Mouse (Mus musculus) heart, postnatal 4 days (tissue): ENCODE measurements around the gene Robo2. TPM values are rescaled to one million over a fixed set of nuclear protein-coding genes. Genes with fewer than 3 reads are reported as not detected.
A peak's percentile ranks its signal among the peaks of the same experiment; 100 is the strongest.

Source experiments
- DNase-seq: peaks from one replicate; pipeline ENCODE4 v3.0.0; 2021
- total RNA-seq, 2 experiments: library from RNA; stranded (reverse); gene quantifications; 2 replicates each; pipeline ENCODE4 v1.2.3; 2021

Robo2 gene
- total RNA-seq, 2 experiments from 2014 or later: 4.1 to 4.7 TPM

DNA sequence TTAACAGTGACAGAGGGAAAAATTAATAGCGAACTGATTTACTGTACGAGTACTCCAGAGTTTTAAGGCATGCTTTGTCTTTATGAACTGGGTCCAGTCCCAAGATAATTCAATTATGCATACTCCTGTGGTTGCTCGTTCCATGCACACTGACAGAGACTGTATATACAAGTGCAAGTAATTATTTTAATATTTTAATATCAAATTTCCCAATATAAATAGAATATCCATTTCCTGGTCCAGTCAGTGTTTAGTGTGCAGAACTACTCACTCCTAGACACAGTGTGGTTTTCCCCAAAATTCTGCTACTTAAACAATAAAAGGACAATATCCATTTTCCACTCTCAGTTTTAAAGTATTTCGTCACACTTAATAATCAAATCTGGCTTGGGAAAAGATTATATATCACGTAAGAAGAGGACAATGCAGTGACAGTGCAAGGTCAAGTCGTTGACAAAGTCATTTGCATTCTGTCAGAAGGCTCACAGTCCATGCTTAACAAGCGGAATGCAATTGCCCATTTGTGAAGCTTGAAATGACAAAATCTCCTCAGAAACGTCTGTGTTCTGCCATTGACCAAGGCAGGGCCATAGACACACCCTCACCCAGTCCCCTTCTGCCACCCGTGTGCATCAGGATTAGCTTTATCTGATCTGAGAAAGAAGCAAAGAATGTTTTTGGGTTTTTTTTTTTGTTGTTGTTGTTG is 89.8 kb downstream of the Robo2 start:
- DNase-seq: no peak

DNA sequence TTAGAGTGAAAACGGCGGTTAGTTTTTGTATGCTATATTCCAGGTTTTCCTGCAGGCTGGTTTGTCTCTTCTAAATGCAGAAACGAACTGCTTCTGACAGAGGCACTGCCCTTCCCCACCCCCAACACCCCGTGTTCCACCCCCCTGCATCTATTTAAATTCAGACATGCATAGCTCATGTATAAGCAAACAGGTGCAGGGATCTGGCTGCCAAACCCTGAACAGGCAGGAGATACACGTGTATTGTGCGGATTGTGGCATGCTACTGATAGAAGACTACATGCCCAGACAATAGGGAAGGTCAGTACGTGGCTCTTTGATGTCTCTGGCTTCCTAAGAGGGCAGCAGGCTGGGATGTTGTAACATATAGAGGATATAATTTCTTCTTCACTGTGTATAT is 95.5 kb downstream of the Robo2 start:
- DNase-seq: no peak

DNA sequence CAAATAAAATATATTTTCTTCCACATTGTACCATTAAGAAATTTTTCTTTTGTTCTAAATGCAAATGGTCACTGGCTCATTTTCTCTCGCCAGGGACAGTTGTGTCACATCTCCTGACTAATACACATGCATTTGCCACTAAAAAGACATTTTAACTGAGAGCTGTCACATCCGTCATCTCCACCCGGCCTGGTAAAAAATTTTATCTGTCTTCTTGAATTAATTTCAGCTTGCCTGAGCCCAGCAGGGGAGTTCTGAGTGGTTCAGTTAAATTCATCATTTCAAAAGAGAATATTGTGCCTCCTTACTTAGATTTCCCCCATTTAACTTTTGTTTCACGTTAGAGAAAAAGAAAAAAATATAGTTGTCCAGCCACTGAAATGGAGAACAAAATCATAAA is 98.4 kb downstream of the Robo2 start:
- DNase-seq: no peak

DNA sequence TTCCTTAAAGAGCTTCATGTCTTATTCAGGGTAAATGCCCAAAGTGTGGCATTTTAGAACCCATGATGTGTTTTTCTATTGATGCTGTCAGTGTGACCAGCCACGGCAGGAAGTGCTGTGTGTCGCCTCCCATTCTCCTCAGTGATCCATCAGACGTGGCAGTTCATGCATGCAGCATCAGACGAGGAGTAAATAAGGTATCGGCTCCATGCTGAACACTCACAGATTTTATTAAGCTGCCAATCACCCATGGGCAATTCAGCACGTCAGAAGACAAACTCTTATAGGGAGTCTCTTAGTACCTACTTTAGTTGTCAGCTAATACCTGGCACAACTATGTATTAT is 104.1 kb downstream of the Robo2 start:
- no peak for DNase-seq

DNA sequence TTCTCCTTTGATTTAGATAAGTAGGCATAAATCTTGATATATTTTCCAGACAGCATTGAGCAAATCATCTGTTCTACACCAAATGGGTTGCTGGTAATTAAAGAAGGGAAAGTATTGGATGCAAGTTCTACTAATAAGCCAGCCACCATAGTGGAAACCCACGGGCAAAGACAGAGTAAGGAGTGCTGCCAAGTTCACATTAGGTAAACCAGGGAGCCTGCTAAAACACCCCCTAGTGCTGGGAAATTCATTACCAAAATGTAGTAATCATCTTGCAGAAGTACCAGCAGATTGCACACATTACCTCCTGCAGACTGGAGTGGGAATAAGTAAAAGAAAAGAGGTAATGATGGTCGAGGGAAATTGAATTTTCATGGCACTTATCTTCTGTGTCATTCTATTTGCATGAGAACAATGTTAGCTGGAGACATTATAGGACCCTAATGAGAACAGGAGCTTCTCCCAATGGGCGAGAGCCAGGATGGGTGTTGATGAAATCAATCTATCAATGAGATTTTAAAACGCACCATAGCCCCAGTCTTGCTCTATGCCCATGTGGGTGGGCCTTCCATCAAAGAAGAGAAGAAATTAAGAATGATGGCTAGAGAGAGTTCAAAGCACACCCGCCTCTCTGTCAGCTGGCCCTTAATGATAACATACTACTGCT is 104.6 kb downstream of the Robo2 start:
- no peak for DNase-seq

DNA sequence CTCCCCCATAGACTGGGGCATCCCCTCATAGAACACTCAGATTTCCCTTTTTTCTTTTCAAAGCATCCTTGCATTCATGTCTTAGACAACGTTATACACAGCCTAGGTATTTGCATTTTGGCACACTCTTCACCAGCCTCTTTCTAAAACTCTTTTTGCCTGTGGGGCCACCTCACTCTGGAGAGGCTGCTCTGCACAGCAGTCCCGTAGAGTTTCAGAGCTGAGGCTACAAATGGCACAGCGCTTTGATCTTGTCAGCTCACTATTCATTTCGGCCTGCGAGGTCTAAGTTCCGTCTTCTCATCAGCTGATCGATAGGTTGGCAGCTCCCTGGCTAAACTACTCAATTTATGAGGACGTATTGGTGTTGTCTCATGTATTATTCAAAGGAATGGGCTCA is 123.7 kb downstream of the Robo2 start:
- DNase-seq: no peak

DNA sequence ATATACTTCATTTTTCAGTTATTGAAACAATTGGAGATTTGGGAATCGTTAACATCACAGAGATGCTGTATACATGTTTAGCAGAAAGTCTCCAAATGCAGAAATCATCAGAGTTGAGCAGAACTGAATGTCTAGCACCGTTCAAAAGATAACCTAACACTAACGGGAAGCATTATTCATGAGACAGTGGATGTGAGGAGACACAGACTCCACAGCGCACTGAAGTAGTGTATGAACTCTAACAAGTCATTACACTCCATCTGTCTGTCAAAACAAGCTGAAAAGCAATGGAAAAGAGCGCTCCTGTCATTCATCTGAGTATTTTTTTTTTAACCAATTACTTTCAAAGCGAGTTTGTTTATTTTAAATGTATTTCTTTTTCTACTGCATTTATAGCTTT is 129.1 kb downstream of the Robo2 start:
- no peak for DNase-seq

DNA sequence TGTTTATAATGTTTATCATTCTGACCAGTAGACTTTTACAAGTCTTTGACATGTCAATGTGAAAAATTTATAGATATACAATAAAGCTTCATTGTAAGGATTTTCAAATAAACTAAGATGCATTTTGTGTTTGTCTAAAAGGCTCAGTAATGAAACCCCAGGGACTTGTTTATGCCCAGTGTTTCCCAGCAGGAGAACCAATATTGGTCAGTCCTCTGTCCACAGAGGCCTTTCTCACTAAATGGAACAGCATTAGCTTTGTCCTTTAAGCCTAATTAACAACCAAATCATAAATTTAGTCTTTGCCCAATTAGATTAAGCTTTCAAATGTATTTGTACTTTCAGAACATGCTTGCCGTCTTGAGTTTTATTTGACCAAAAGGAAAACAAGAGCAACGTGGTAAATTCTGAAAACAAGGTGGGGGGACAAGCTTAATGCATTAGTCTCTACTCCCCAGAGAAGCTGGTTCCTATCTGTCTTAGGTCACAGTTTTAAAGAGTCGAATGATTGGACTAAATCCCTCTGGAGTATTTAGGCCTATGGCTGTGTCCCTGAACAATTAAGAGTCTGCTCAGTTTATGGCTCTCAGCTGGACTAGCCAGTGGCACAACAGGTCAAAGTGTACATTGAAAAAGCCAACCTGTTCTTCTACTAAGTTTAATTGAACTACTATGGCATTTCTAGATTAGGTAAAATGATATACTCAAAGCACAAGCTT is 134.6 kb downstream of the Robo2 start:
- DNase-seq: no peak

DNA sequence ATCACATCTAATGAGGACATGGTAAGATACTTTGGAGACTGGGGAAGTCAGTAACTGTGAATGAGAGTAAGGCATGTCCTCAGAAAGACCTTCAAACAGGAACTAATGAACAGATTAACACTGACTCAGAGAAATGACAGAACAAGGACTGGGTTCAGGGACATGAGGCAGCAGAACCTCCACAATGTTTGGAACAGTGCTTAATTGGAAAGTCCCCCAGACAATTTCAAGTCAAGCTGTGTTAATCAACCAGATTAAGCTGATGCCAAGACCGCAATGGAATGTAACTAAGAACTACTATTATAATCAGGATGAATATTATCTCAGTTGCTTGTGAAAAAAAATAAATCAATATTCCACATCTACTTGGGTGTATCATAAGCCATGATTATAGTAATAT is 137.0 kb downstream of the Robo2 start:
- no peak for DNase-seq

DNA sequence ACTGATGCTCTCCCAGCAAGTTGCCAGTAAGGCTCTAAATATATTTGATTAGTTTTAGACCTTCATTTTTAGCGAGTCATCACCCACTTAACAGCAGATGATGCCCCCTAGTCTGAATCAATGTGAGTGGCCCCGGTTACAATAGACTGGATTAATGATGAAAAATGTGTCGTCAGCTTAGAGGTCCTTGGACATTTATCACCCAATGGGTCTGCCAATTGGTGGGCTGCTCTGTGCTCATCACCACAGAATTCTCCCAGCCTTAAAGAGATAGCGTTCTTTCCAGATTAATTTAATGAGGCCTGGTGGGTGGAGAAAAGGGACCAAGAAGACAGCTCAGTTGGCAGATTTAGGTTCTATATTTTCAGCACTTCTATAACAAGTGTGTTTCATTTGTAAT is 138.6 kb downstream of the Robo2 start:
- DNase-seq: no peak

DNA sequence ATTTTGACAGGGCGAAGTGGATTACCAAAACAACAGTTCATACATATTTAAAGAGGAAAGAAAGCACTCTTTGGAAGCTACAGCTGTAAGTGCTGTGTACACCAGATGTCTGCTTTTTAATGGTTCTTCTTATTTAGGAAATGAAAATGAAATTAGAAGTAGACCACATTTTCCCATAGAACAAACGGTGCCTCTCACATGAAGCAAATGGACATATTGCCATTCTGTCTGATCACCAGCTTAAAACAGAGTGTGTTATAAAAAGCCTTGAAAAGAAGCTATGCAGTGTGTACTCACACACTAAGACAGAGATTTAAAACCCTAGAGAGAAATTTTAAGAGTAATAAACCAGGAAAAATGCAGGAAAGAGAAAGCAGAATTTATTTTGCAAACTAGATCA is 153.4 kb downstream of the Robo2 start:
- no peak for DNase-seq

DNA sequence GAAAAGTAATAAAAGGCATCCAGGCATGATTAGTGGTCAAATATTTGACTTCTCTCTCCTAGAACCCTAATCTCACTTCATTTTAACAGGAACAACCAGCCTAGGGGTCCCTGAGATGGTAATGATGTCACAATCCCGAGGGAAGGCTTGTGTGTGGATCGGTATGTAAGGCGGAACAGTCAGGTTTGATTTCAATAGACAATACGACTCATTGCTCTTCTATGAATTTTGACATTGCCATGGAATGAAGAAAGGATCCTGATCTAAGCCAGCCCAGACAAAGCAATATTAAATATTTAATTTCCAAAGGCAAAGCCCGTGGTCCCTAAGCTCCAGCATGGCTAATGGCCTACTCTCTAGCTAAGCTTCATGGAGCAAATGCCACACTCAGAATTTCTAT is 167.2 kb downstream of the Robo2 start:
- DNase-seq: no peak

DNA sequence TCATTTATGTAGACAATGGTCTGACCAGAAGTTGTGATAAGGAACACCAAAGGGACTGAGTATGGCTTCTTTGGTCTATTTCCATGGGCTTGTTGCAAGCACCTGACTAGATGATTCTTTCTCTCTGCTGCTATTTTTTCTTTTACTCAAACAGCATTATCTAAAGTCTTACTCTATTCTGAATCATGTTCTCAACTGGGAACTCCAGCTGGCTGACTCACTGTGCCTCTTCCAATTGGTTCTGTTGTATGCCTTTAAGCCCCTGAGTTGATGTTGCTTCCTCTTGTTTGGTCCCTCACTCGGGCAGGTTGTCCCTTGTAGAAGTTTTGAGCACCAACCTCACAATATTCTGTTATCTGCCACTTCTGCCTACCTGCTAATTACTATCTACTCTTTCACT is 170.1 kb downstream of the Robo2 start:
- no peak for DNase-seq

DNA sequence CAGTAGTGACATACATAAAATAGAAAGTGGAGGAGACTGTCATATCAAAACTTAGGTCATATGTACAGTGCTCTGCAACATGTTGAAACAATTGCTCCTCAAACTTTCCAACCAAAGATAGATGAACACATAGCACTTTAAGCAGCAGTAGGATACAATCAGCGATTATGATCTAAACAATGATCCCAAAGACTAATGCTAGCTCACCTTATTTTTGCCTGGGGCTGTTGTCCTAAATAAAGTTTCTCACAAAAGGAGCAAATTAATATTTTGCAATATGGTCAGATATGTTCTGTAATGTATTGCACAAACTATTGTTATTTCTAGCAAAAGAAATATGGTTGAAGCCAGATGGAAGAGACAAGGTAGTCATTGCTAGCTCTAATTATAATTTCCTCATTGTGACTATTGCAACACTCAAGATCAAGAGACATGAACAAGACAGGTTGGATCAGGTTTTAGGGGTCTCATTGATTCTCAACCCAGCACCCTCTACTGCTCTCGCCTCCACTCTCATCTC is 174.2 kb downstream of the Robo2 start:
- no peak for DNase-seq

DNA sequence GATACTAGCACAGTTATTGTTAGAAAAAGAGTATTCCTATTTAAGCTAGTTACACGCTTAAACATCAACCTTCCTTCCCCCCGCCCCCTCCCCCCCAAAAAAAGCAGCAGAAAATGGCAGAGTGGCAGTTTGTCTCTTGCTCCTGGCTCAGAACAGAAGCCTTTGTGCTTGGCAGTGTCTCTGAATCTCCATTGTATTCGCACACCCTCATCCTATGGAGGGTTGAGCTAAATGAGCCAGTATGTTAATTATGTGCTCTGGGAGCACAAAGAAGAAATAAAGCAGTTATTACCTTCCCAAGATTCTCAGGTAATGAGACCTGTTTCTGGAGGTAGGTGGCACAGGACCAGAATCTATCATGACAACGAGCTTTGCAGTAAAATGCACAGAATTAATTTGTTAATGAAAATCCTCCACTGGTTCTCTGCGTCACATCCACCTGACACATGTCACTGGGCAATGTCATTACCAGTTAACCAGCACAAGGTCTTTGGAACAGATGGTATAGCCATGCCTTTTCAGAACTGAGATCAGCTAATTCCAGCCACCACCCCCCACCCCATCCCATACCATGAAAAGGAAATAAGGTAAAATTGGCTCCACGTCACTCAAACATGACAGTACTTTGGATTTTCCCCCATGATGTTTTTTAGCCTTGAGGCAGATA is 177.1 kb downstream of the Robo2 start:
- no peak for DNase-seq

DNA sequence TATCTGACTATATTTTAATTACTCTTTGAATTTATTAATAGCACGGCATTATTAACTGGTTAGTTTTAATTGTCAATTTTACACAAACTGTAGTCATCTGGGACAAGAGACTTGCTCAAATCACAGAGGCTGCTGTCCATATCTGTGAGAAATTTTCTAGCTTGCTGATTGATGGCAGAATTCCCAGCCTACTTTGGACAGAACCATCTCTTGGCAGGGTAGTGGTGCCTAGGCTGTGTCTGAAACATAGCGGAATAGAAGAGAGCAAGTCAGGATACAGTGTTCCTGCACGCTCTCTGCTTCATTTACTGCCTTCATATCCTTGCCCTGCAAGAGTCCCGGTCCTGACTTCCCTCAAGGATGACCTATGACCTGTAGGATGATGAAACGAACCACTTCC is 178.0 kb downstream of the Robo2 start:
- DNase-seq: no peak

DNA sequence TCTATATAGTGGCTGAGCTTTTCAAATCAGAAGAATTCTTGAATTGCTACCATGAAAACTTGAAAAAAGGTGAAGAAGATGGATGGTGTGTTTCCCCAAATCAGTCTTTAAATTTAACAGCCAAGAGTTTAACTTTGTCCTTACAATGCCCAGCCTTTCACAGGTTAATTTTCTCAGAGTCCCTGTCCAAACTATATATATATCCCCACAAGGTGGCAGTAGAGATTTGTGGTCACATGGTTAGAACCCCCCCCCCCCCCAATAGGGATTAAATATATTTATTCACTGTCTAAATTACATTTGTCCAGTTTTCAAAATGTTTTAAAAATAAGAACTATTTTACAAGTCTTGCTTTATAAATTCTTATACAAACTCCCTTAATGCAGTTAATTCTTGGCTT is 184.3 kb downstream of the Robo2 start:
- DNase-seq: no peak

DNA sequence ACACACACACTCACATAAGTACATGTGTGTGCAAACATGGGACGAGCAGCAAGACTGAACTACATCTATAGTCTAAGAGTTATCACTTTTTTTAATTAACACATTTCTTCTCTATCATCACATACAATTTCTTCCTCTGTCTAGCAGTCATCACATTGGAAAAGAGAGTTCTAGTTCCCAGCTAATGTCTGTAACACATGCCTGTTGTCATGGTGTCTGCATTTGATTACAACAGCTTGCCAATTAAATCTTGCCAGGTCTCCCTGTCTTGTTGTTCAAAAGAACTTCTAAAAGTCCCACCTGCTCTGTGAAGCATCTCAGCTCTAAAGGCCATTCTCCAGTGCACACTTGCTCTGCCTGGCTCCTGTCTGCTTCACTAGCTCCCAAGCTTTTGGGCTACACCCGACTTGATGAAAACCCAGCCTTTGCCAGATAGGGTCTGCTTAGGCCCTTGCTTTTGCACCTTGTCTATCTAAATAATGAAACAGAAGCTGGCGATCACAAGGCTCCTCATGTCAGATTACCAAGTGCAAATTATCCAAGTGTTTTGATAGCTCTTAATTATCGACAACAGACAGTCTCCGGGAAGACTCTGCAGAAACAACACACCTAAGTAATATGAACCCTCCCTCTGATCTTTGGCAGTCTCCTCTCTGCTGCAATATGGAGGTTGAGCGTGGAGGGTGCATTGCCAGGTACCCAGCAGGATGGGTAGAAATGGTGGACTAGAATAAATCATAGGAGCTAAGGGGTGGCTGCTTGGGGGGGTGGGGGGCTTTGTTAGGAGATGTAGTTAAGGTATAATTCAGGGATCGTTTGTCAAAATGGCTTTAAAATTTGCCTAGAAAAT is 186.0 kb downstream of the Robo2 start:
- DNase-seq: no peak

DNA sequence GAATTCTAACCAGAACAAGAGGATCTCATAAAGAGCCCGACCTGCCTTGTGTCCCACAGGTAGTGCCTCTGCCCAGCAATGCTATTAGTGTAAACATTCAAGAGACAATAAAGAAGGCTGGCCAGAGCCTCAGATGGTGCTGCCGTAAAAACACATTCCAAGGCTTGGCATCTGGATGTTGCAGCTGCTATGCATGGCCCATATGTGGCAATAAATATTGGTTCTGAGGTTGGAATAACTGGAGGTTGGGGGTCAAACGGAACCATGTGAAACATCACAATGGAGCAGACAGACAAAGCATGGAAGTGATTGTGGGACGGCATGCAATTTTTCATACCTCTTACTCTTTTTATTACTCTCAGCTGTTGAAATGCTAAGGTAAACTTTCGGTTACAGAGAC is 189.1 kb downstream of the Robo2 start:
- no peak for DNase-seq

DNA sequence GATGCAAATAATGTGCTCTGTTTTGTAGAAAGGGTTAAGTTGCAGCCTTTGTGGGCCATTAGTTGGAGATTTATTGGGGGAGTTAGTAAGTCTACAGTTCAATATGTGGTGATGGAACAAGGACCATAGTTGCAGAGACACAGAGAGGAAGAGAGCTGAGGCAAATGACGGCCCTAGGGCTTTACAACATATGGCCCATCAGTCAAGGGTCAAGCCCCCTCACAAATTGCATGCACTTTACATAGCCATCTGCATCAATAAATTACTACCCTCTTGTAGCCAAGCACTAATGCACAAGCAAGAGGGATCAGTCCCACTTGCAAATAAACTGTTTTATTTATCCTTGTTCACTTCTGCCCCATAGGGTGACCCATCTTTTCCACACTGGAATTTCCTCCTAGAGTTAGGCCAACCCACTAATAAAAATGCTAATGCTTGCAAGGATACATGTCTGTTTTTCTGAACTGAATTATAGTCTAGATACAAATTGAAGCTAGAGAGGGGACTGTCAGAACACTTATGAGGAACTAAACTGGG is 194.7 kb downstream of the Robo2 start:
- DNase-seq: no peak

DNA sequence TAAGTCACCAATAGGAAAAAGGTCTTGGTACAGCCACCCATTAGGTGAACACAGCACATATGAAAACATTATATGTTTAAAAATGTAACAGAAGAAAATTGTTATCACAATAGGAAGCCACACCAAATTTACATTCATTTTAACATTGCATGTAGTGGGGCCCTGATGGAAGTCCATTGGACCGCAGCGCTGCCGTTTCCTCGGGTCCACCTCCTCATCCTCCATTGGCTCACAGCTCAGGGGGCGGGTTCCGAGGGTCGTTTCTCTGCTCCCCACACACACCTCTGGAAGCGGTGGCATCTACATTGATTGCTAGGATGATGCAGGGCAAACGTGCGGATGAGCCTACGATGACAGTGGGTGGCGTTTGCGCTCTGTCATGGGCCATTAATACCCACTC is 195.8 kb downstream of the Robo2 start:
- DNase-seq: peak; percentile 9

DNA sequence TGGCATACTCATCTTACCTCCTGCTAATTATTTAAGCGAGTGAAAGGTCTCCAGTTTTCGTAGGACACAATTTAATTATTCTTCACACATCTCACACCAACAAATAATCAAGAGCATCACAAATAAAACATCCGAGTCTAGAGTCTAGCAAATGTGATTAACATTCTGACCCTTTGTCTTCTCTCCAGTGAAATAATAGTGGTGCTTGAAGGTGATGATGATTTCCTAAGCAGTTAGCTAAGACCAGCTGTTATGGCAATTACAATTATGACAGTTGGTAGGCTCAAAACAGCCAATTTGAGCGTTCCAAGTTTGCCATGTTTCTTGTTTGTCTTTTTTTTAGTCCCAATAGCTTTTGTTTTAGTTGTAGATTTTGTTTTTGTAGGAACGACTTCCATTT is 210.9 kb downstream of the Robo2 start:
- DNase-seq: no peak
